Mouse (Mus musculus): ENCODE measurements around the gene Taf13. TPM values are rescaled to one million over a fixed set of nuclear protein-coding genes. Genes with fewer than 3 reads are reported as not detected.

Gene Taf13
- polyA plus RNA-seq, 1 experiment: 12.3 TPM

DNA sequence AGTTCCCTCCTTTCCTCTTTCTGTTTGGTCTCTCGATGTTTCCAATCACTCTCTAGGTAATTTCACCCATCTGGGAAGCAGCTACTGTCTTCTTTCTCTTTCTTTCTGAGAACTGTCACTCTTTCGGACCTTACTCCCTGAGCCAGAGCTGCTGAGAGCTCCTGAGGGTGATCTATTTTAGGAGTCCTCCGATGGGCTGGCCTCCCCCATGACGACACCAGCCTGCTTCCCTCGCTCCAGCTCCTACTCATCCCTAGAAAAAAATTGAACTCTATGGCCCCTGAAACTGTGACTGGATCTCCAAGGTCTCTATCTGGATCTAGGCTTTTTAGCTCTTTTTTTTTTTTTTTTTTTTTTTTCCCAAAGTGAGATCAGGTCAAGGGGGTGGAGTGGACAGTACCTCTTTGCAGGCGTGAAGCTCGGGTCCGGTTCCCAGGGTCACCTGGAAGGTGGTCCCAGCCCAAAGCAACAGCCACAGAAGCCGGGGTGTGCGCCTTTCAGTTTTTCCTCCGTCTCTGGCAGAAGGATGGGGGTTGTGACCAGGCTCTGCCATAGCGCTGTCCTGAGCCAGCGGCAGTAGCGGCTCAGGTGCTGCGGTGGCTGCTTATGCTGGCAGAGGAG is 35.5 kb upstream of the Taf13 start:
- TF ChIP-seq CEBPB (IDR thresholded peaks at IDR 0.05; ENCODE audit: low read depth) (no peak), MAX (IDR thresholded peaks at IDR 0.05) (no peak), MYOG (IDR thresholded peaks at IDR 0.05; ENCODE audit: control insufficient read depth, extremely low read depth, insufficient read length) (no peak), CTCF (IDR thresholded peaks at IDR 0.05; ENCODE audit: control insufficient read depth, insufficient read depth, insufficient read length) (no peak), USF1 (IDR thresholded peaks at IDR 0.05; ENCODE audit: low read depth) (no peak), FOSL1 (IDR thresholded peaks at IDR 0.05; ENCODE audit: insufficient read depth, low read length, poor library complexity, severe bottlenecking) (no peak), MYOD1 (IDR thresholded peaks at IDR 0.05; ENCODE audit: control insufficient read depth, insufficient read length, low read depth) (no peak)

DNA sequence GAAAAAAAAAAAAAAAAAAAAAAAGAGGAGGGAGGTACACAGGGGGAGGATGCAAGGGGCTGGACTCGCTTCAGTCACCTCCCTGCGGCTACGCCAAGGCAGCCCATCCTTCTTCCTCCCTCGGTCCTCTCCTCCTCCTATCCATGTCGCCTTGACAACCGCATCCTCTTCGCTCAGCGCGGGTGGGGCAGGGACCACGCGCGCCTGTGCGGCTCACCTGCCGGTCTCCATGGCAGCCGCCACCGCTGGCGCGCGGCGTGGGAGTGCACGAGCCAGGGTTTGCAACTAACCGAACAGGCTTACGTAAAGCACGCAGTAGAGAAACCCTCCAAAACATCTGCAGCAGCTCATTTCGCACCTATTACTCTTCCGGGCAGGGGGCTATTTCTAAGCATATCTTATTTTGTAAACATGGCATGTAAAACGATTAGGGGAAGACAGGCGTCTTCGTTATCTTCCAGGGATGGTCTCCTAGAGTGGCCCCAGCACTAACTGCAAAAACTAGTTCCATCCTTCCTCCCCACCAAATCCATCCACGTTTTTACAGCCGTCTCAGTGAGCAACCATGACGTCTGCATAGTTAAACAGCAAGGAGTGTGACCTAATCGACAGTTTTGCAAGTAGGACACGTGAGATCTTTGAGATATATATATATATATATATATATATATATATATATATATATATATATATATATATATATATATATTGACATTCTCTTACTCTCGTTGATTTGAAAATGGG is 34.8 kb upstream of the Taf13 start, which contains the start of gene 5330417C22Rik:
Gene 5330417C22Rik, minus strand, starts transcription at position 20 of the 744 bp plus-strand sequence.
- Histone ChIP-seq H3K79me3 (ENCODE audit: low read depth) (no peaks in the 10 kb centered on the region), H3K27me3 (ENCODE audit: control insufficient read depth, insufficient read depth, insufficient read length) (peaks cover 43% of the 10 kb centered on the region), H3K36me3 (ENCODE audit: control insufficient read depth, insufficient read depth) (no peaks in the 10 kb centered on the region), H3K4me3 (ENCODE audit: insufficient read depth, poor library complexity, severe bottlenecking) (no peak within 1 kb of the TSS), H3ac (ENCODE audit: control insufficient read depth, insufficient read length, low read depth) (no peak within 1 kb of the TSS), H3K79me2 (ENCODE audit: control insufficient read depth, insufficient read depth) (no peaks in the 10 kb centered on the region)
- TF ChIP-seq USF1 (IDR thresholded peaks at IDR 0.05; ENCODE audit: low read depth) (no peak), MYOG (IDR thresholded peaks at IDR 0.05; ENCODE audit: control insufficient read depth, extremely low read depth, insufficient read length) (no peak)

More for the DNA sequence above, 35.5 kb upstream of the Taf13 start:
- Histone ChIP-seq H3K79me3 (ENCODE audit: low read depth) (no peaks in the 10 kb centered on the region), H3K36me3 (ENCODE audit: control insufficient read depth, insufficient read depth) (no peaks in the 10 kb centered on the region), H3K4me3 (ENCODE audit: insufficient read depth, poor library complexity, severe bottlenecking) (no peak overlapping the region), H3ac (ENCODE audit: control insufficient read depth, insufficient read length, low read depth) (no peak overlapping the region), H3K79me2 (ENCODE audit: control insufficient read depth, insufficient read depth) (no peaks in the 10 kb centered on the region), H3K27me3 (ENCODE audit: control insufficient read depth, insufficient read depth, insufficient read length) (peaks cover 46% of the 10 kb centered on the region)

DNA sequence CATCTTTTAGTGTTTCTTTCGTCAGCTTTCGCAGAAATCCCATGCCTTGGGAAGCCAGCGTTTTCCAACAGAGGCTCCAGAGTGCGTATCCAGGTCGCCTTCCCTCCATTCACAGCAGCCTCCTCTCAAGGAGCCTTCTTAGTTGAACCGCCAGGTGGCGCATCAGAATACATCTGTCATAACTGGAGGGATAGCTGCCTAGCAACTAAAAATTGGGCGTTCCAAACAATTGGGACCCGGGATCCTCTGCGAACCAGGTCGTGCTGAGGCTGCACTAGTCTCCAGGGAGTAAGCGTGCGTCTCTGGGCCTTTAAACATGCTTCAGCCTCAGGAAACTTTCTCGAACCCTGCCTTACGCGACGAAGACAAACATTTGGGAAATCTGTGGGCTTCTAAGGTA is 34.2 kb upstream of the Taf13 start:
- Histone ChIP-seq H3K79me3 (ENCODE audit: low read depth) (no peaks in the 10 kb centered on the region), H3K79me2 (ENCODE audit: control insufficient read depth, insufficient read depth) (no peaks in the 10 kb centered on the region), H3K4me3 (ENCODE audit: insufficient read depth, poor library complexity, severe bottlenecking) (no peak overlapping the region), H3K36me3 (ENCODE audit: control insufficient read depth, insufficient read depth) (no peaks in the 10 kb centered on the region), H3K27me3 (ENCODE audit: control insufficient read depth, insufficient read depth, insufficient read length) (peaks cover 41% of the 10 kb centered on the region), H3ac (ENCODE audit: control insufficient read depth, insufficient read length, low read depth) (no peak overlapping the region)
- TF ChIP-seq MAX (IDR thresholded peaks at IDR 0.05): peak; percentile 58
- TF ChIP-seq CTCF (IDR thresholded peaks at IDR 0.05; ENCODE audit: control insufficient read depth, insufficient read depth, insufficient read length): peak; percentile 54
- TF ChIP-seq FOSL1 (IDR thresholded peaks at IDR 0.05; ENCODE audit: insufficient read depth, low read length, poor library complexity, severe bottlenecking): no peak

DNA sequence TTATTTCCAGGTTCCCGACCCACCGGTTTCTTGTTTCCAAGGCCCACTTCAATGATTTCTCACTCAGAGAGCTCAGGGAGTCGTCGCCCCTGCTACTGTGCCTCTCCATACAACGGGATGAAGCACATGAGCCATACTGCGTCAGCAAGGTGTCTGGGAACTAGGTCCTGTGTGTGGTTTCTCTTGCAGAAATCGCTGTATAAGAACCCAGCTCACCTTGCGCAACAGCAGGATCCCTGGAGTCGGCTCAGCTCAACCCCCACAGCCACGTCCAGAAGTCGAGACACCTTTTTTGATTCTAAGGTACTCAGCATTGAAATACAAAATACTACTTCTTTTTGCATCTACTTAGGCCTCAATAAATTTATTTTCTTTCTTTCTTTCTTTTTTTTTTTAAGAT is 29.2 kb upstream of the Taf13 start:
- no peak overlapping the region for H3ac ChIP-seq (ENCODE audit: control insufficient read depth, insufficient read length, low read depth)
- no peaks in the 10 kb centered on the region for H3K79me2 ChIP-seq (ENCODE audit: control insufficient read depth, insufficient read depth)
- no peak for TF ChIP-seq MYOD1 (IDR thresholded peaks at IDR 0.05; ENCODE audit: control insufficient read depth, insufficient read length, low read depth)
- no peak for TF ChIP-seq FOSL1 (IDR thresholded peaks at IDR 0.05; ENCODE audit: insufficient read depth, low read length, poor library complexity, severe bottlenecking)
- no peak for TF ChIP-seq MAX (IDR thresholded peaks at IDR 0.05)
- TF ChIP-seq MYOG (IDR thresholded peaks at IDR 0.05; ENCODE audit: control insufficient read depth, extremely low read depth, insufficient read length): no peak
- TF ChIP-seq USF1 (IDR thresholded peaks at IDR 0.05; ENCODE audit: low read depth): no peak
- peak; percentile 53 for TF ChIP-seq CEBPB (IDR thresholded peaks at IDR 0.05; ENCODE audit: low read depth)
- no peak for TF ChIP-seq CTCF (IDR thresholded peaks at IDR 0.05; ENCODE audit: control insufficient read depth, insufficient read depth, insufficient read length)

DNA sequence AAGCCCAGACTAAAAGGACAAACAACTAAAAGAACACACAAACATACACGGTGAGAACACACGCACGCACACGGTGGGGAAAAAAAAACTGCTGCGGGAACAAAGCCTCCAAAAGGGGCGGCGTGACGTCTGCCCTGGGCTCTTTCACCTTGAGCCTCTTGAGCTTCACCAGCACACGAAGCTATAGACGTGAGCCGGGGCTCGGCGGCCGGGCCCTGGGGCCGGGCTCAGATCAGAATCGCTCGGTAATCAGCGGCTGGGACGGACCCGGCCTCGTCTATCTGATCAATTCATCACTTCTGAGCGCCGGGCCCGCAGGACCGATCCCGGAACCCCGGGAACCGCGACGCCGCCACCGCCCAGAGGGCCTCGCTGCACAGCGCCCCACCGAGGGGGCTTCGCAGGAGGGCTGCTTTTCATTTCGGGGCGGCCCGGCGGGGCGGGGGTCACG is 17.4 kb upstream of the Taf13 start:
- Histone ChIP-seq H3K79me3 (ENCODE audit: low read depth) (no peaks in the 10 kb centered on the region), H3K36me3 (ENCODE audit: control insufficient read depth, insufficient read depth) (peaks cover 19% of the 10 kb centered on the region), H3ac (ENCODE audit: control insufficient read depth, insufficient read length, low read depth) (peak overlapping the region; percentile 93), H3K79me2 (ENCODE audit: control insufficient read depth, insufficient read depth) (no peaks in the 10 kb centered on the region), H3K4me3 (ENCODE audit: insufficient read depth, poor library complexity, severe bottlenecking) (peak overlapping the region; percentile 68), H3K27me3 (ENCODE audit: control insufficient read depth, insufficient read depth, insufficient read length) (no peaks in the 10 kb centered on the region)
- TF ChIP-seq MYOD1 (IDR thresholded peaks at IDR 0.05; ENCODE audit: control insufficient read depth, insufficient read length, low read depth): no peak

More for the DNA sequence above, 29.2 kb upstream of the Taf13 start:
- H3K27me3 ChIP-seq (ENCODE audit: control insufficient read depth, insufficient read depth, insufficient read length): peaks cover 22% of the 10 kb centered on the region
- no peaks in the 10 kb centered on the region for H3K36me3 ChIP-seq (ENCODE audit: control insufficient read depth, insufficient read depth)
- H3K79me3 ChIP-seq (ENCODE audit: low read depth): no peaks in the 10 kb centered on the region
- H3K4me3 ChIP-seq (ENCODE audit: insufficient read depth, poor library complexity, severe bottlenecking): no peak overlapping the region

Data from C2C12 (cell line).